Mouse (Mus musculus) limb, embryonic 10.5 days (tissue): ENCODE data around the gene Elmo3. TPM values are rescaled to one million over a fixed set of nuclear protein-coding genes. Genes with fewer than 3 reads are reported as not detected.

Experiments used
- DNase-seq: peaks from one replicate; pipeline ENCODE4 v3.0.0-alpha.2; 2017; ENCODE audit warnings: low spot score
- H3K27ac ChIP-seq: fragments of 300-500 bp; sonication (generic); 2 replicates; pipeline ENCODE4 v1.5.1; 2016; ENCODE audit warnings: mild to moderate bottlenecking
- H3K27me3 ChIP-seq: fragments of 300-500 bp; sonication (generic); 2 replicates; pipeline ENCODE4 v1.6.1; 2016; ENCODE audit warnings: low read depth, mild to moderate bottlenecking; ENCODE audit not compliant: poor library complexity, severe bottlenecking
- H3K36me3 ChIP-seq: fragments of 300-500 bp; sonication (generic); 2 replicates; pipeline ENCODE4 v1.6.1; 2016; ENCODE audit warnings: mild to moderate bottlenecking, moderate library complexity
- H3K4me1 ChIP-seq: fragments of 300-500 bp; sonication (generic); 2 replicates; pipeline ENCODE4 v1.6.1; 2016
- H3K4me3 ChIP-seq: fragments of 300-500 bp; sonication (generic); 2 replicates; pipeline ENCODE4 v1.5.1; 2016; ENCODE audit warnings: mild to moderate bottlenecking, moderate library complexity
- H3K9me3 ChIP-seq: fragments of 300-500 bp; sonication (generic); replicated peaks from 2 replicates; pipeline ENCODE4 v1.6.1; 2016; ENCODE audit warnings: mild to moderate bottlenecking
- WGBS: fragments of 180-500 bp; shearing (Covaris S2); methylation state at CpG from one replicate; pipeline ENCODE4 v1.1.7; 2016; 5-methylcytosine and 5-hydroxymethylcytosine counted together
- polyA plus RNA-seq: library from polyadenylated mRNA; unstranded; fragments of >200 nt; fragmentation: Nextera tagmentation; extraction: Ambion mirVana; gene quantifications from 2 replicates; pipeline ENCODE4 v1.2.1, GENCODE M21; 2016

Gene Elmo3
- polyA plus RNA-seq, 1 experiment from 2014 or later = 2.7 TPM

- no peaks in the 10 kb centered on the region for H3K27me3 ChIP-seq
- 83% methylated on average over 8 of the region's 8 CpGs for WGBS
- no peak overlapping the region for H3K4me3 ChIP-seq
- H3K36me3 ChIP-seq = peaks cover 86% of the 10 kb centered on the region
- no peak overlapping the region for H3K27ac ChIP-seq
- no peaks in the 10 kb centered on the region for H3K9me3 ChIP-seq
- peaks cover 16% of the 10 kb centered on the region for H3K4me1 ChIP-seq
- DNase-seq = no peak
Measured at GRCm38 (mm10) chr8:105310118-105310517, 4.7 kb downstream of the Elmo3 start.

- no peak for DNase-seq
- no peak overlapping the region for H3K27ac ChIP-seq
- WGBS = 80% methylated on average over 1 of the region's 1 CpGs
- no peak overlapping the region for H3K4me3 ChIP-seq
- H3K36me3 ChIP-seq = peaks cover 98% of the 10 kb centered on the region
- no peaks in the 10 kb centered on the region for H3K27me3 ChIP-seq
- no peaks in the 10 kb centered on the region for H3K9me3 ChIP-seq
- no peaks in the 10 kb centered on the region for H3K4me1 ChIP-seq
Measured at GRCm38 (mm10) chr8:105311718-105312117, 6.3 kb downstream of the Elmo3 start.

- no peak overlapping the region for H3K27ac ChIP-seq
- peaks cover 95% of the 10 kb centered on the region for H3K36me3 ChIP-seq
- no peak for DNase-seq
- H3K9me3 ChIP-seq = no peaks in the 10 kb centered on the region
- H3K4me1 ChIP-seq = no peaks in the 10 kb centered on the region
- WGBS = 88% methylated on average over 8 of the region's 8 CpGs
- no peaks in the 10 kb centered on the region for H3K27me3 ChIP-seq
- no peak overlapping the region for H3K4me3 ChIP-seq
Measured at GRCm38 (mm10) chr8:105312891-105313481, 7.6 kb downstream of the Elmo3 start.

- WGBS = 78% methylated on average over 9 of the region's 9 CpGs
- DNase-seq = no peak
- H3K4me3 ChIP-seq = no peak overlapping the region
- no peaks in the 10 kb centered on the region for H3K9me3 ChIP-seq
- H3K4me1 ChIP-seq = no peaks in the 10 kb centered on the region
- peaks cover 94% of the 10 kb centered on the region for H3K36me3 ChIP-seq
- no peak overlapping the region for H3K27ac ChIP-seq
- H3K27me3 ChIP-seq = no peaks in the 10 kb centered on the region
Measured at GRCm38 (mm10) chr8:105313622-105314402, 8.4 kb downstream of the Elmo3 start.

- WGBS = 92% methylated on average over 18 of the region's 18 CpGs
Measured at GRCm38 (mm10) chr8:105315073-105315769, 9.8 kb downstream of the Elmo3 start.

GRCm38 (mm10) chr8:105317941-105318340 is 12.5 kb downstream of the Elmo3 start:
- Histone ChIP-seq H3K9me3 (no peaks in the 10 kb centered on the region), H3K27me3 (no peaks in the 10 kb centered on the region), H3K4me3 (no peak overlapping the region), H3K36me3 (peaks cover 78% of the 10 kb centered on the region), H3K27ac (no peak overlapping the region), H3K4me1 (no peaks in the 10 kb centered on the region)
- WGBS = 90% methylated on average over 4 of the region's 4 CpGs
- no peak for DNase-seq

More at GRCm38 (mm10) chr8:105315073-105315769, 9.8 kb downstream of the Elmo3 start:
- H3K27me3 ChIP-seq = no peaks in the 10 kb centered on the region
- H3K36me3 ChIP-seq = peaks cover 95% of the 10 kb centered on the region
- H3K9me3 ChIP-seq = no peaks in the 10 kb centered on the region
- no peak overlapping the region for H3K27ac ChIP-seq
- H3K4me1 ChIP-seq = no peaks in the 10 kb centered on the region
- no peak overlapping the region for H3K4me3 ChIP-seq
- DNase-seq = no peak

- peaks cover 74% of the 10 kb centered on the region for H3K36me3 ChIP-seq
- WGBS = 82% methylated on average over 11 of the region's 11 CpGs
- no peaks in the 10 kb centered on the region for H3K9me3 ChIP-seq
- no peaks in the 10 kb centered on the region for H3K27me3 ChIP-seq
- no peak overlapping the region for H3K27ac ChIP-seq
- no peak for DNase-seq
- H3K4me1 ChIP-seq = no peaks in the 10 kb centered on the region
- H3K4me3 ChIP-seq = no peak overlapping the region
Measured at GRCm38 (mm10) chr8:105318662-105319190, 13.3 kb downstream of the Elmo3 start.

- Histone ChIP-seq H3K4me1 (peaks cover 18% of the 10 kb centered on the region), H3K9me3 (no peaks in the 10 kb centered on the region), H3K27me3 (no peaks in the 10 kb centered on the region), H3K36me3 (peaks cover 40% of the 10 kb centered on the region), H3K27ac (no peak overlapping the region), H3K4me3 (no peak overlapping the region)
- 88% methylated on average over 4 of the region's 4 CpGs for WGBS
- no peak for DNase-seq
Measured at GRCm38 (mm10) chr8:105323183-105323582, 17.8 kb downstream of the Elmo3 start.

- DNase-seq = no peak
- Histone ChIP-seq H3K4me3 (peak overlapping the region; percentile 75), H3K9me3 (no peaks in the 10 kb centered on the region), H3K27ac (peak overlapping the region; percentile 84), H3K36me3 (peaks cover 46% of the 10 kb centered on the region), H3K27me3 (no peaks in the 10 kb centered on the region), H3K4me1 (peaks cover 18% of the 10 kb centered on the region)
- WGBS = under 1% methylated on average over 12 of the region's 12 CpGs
Measured at GRCm38 (mm10) chr8:105325641-105326093, 20.3 kb downstream of the Elmo3 start.

GRCm38 (mm10) chr8:105326141-105326672 is 20.8 kb downstream of the Elmo3 start, which contains the start of the genes Lrrc29 and Tmem208:
Gene Lrrc29 (minus strand): TSS chr8:105326278.
Gene Tmem208 (plus strand): TSS chr8:105326354.
- Histone ChIP-seq H3K4me3 (peak within 1 kb of the TSS; percentile 75), H3K36me3 (peaks cover 51% of the 10 kb centered on the region)
- under 1% methylated on average over 36 of the region's 36 CpGs for WGBS

GRCm38 (mm10) chr8:105326968-105327367 is 21.6 kb downstream of the Elmo3 start:
- peaks cover 18% of the 10 kb centered on the region for H3K4me1 ChIP-seq
- 50% methylated on average over 6 of the region's 6 CpGs for WGBS
- peak overlapping the region; percentile 75 for H3K4me3 ChIP-seq
- H3K36me3 ChIP-seq = peaks cover 56% of the 10 kb centered on the region
- no peaks in the 10 kb centered on the region for H3K27me3 ChIP-seq
- no peaks in the 10 kb centered on the region for H3K9me3 ChIP-seq
- H3K27ac ChIP-seq = peak overlapping the region; percentile 84
- DNase-seq = no peak

More at GRCm38 (mm10) chr8:105326141-105326672, 20.8 kb downstream of the Elmo3 start, which contains the start of the genes Lrrc29 and Tmem208:
- peak; percentile 97 for DNase-seq
- Histone ChIP-seq H3K4me1 (peaks cover 18% of the 10 kb centered on the region), H3K9me3 (no peaks in the 10 kb centered on the region), H3K27me3 (no peaks in the 10 kb centered on the region), H3K27ac (peak within 1 kb of the TSS; percentile 84)

GRCm38 (mm10) chr8:105330325-105330724 is 24.9 kb downstream of the Elmo3 start:
- peaks cover 11% of the 10 kb centered on the region for H3K4me1 ChIP-seq
- WGBS = 96% methylated on average over 12 of the region's 12 CpGs
- no peak overlapping the region for H3K27ac ChIP-seq
- H3K36me3 ChIP-seq = peaks cover 79% of the 10 kb centered on the region
- H3K4me3 ChIP-seq = no peak overlapping the region
- no peaks in the 10 kb centered on the region for H3K9me3 ChIP-seq
- no peaks in the 10 kb centered on the region for H3K27me3 ChIP-seq
- no peak for DNase-seq
